20 mouse cellular contexts compared by ENCODE assay signal in genomic region chr11:84767898-84768297, GRCm38 (mm10). TPM values are rescaled to one million over a fixed set of nuclear protein-coding genes. Genes with fewer than 3 reads are reported as not detected.
A peak's percentile ranks its signal among the peaks of the same experiment; 100 is the strongest.
DNase-seq lines count a peak whose midpoint lies in the region; ATAC-seq and TF ChIP-seq lines count a peak whose summit lies in the region.
"Had no signal": no experiment of that assay in that cellular context is flagged by ENCODE, and none has a peak within 500 bp of the region (broad histone marks: within the 10 kb centered on the region; RNA-seq: fewer than 3 reads in every experiment).

No protein-coding gene starts in this region.

- no peak for TF ChIP-seq CTCF in hindbrain, postnatal 0 days (IDR thresholded peaks at IDR 0.05; ENCODE audit: low read depth)

- no peaks in the 10 kb centered on the region for H3K36me3 ChIP-seq in hindbrain, embryonic 10.5 days
- H3K36me3 ChIP-seq in hindbrain, postnatal 0 days (ENCODE audit: insufficient read depth, low read length) = no peaks in the 10 kb centered on the region
- H3K36me3 ChIP-seq in neural tube, embryonic 14.5 days (ENCODE audit: control insufficient read depth, insufficient read depth, low read length) = no peaks in the 10 kb centered on the region
- H3K36me3 ChIP-seq: heart, embryonic 15.5 days; intestine, embryonic 15.5 days; limb, embryonic 10.5 days; midbrain, embryonic 13.5 days had no signal

- H3K4me3 ChIP-seq in hindbrain, embryonic 10.5 days = no peak overlapping the region
- H3K4me3 ChIP-seq in hindbrain, postnatal 0 days (ENCODE audit: low read length) = no peak overlapping the region
- no peak overlapping the region for H3K4me3 ChIP-seq in neural tube, embryonic 14.5 days (ENCODE audit: low read depth, low read length)
- H3K4me3 ChIP-seq: heart, embryonic 15.5 days; intestine, embryonic 15.5 days; limb, embryonic 10.5 days; midbrain, embryonic 13.5 days; myocyte had no signal

- peaks cover 71% of the 10 kb centered on the region for H3K4me1 ChIP-seq in hindbrain, embryonic 10.5 days (replicated peaks)
- H3K4me1 ChIP-seq in hindbrain, postnatal 0 days (ENCODE audit: insufficient read depth, low read length) = peaks cover 15% of the 10 kb centered on the region
- H3K4me1 ChIP-seq in neural tube, embryonic 14.5 days (ENCODE audit: control insufficient read depth, insufficient read depth, low read length) = peaks cover 23% of the 10 kb centered on the region; the same call in 1 of the 2 replicates

- WGBS in hindbrain, embryonic 10.5 days = 75% methylated on average over 6 of the region's 6 CpGs
- 47% methylated on average over 6 of the region's 6 CpGs for WGBS in hindbrain, postnatal 0 days
- WGBS in neural tube, embryonic 14.5 days = 28% methylated on average over 6 of the region's 6 CpGs

- H3K9me3 ChIP-seq in hindbrain, embryonic 10.5 days = no peaks in the 10 kb centered on the region
- H3K9me3 ChIP-seq in hindbrain, postnatal 0 days (ENCODE audit: low read length) = no peaks in the 10 kb centered on the region
- no peaks in the 10 kb centered on the region for H3K9me3 ChIP-seq in neural tube, embryonic 14.5 days (ENCODE audit: control insufficient read depth, low read length)
- H3K9me3 ChIP-seq: heart, embryonic 15.5 days; intestine, embryonic 15.5 days; limb, embryonic 10.5 days; midbrain, embryonic 13.5 days had no signal

- ATAC-seq in hindbrain, postnatal 0 days = no peak
- ATAC-seq in neural tube, embryonic 14.5 days (ENCODE audit: low read depth) = no peak
- no peak for ATAC-seq in granulocyte monocyte progenitor cell, adult 5-6 weeks (replicated peaks; ENCODE audit: poor library complexity, severe bottlenecking)
- ATAC-seq: intestine, embryonic 15.5 days; liver, postnatal 0 days; Patski had no signal

- H3K9ac ChIP-seq in hindbrain, postnatal 0 days (replicated peaks; ENCODE audit: low read length) = no peak overlapping the region
- no peak overlapping the region for H3K9ac ChIP-seq in neural tube, embryonic 14.5 days (replicated peaks; ENCODE audit: low read depth, low read length)
- H3K9ac ChIP-seq: heart, embryonic 15.5 days; intestine, embryonic 15.5 days; liver, postnatal 0 days; midbrain, embryonic 13.5 days had no signal

- DNase-seq in hindbrain, embryonic 10.5 days (ENCODE audit: low spot score) = no peak
- DNase-seq in hindbrain, postnatal 0 days (ENCODE audit: low spot score) = no peak
- DNase-seq in neural tube, embryonic 10.5 days (ENCODE audit: extremely low spot score, low spot score) = no peak
- peak; percentile 14 to 71 for DNase-seq in adrenal gland, postnatal 36 days
- no peak for DNase-seq in layer of hippocampus, postnatal 36 days
- DNase-seq: heart, adult 18-20 months; heart, postnatal 4 days; liver, postnatal 0 days; lung, postnatal 10 days; right cerebral cortex, adult 18-20 months; thymus, postnatal 14 days had no signal

- peaks cover 87% of the 10 kb centered on the region for H3K27me3 ChIP-seq in hindbrain, embryonic 10.5 days (ENCODE audit: insufficient read depth, poor library complexity, severe bottlenecking)
- H3K27me3 ChIP-seq in hindbrain, postnatal 0 days (ENCODE audit: insufficient read depth, low read length) = no peaks in the 10 kb centered on the region
- no peaks in the 10 kb centered on the region for H3K27me3 ChIP-seq in neural tube, embryonic 14.5 days (ENCODE audit: control insufficient read depth, insufficient read depth, low read length)
- H3K27me3 ChIP-seq: Patski had no signal

- H3K4me2 ChIP-seq in hindbrain, postnatal 0 days (ENCODE audit: low read depth, low read length) = no peak overlapping the region
- no peak overlapping the region for H3K4me2 ChIP-seq in neural tube, embryonic 14.5 days (ENCODE audit: low read depth, low read length)
- H3K4me2 ChIP-seq: heart, embryonic 15.5 days; intestine, embryonic 15.5 days; midbrain, embryonic 13.5 days had no signal

- H3K27ac ChIP-seq in hindbrain, embryonic 10.5 days = peak overlapping the region; percentile 59; the same call in 1 of the 2 replicates
- H3K27ac ChIP-seq in hindbrain, postnatal 0 days = no peak overlapping the region
- H3K27ac ChIP-seq in neural tube, embryonic 14.5 days (ENCODE audit: low read depth, low read length) = peak overlapping the region; percentile 44; the same call in 1 of the 2 replicates
- H3K27ac ChIP-seq: heart, embryonic 15.5 days; intestine, embryonic 15.5 days; kidney, postnatal 0 days; limb, embryonic 10.5 days; midbrain, embryonic 13.5 days had no signal

RNA-seq across cellular contexts. Expression of gene Mrm1, which starts 51.4 kb away (rescaled TPM):
- polyA plus RNA-seq in hindbrain, embryonic 10.5 days (2016; fragmentation: Nextera tagmentation; extraction: Ambion mirVana) = 12.2 and 13.9 TPM in 2 replicates
- 15.0 and 23.0 TPM in 2 replicates for total RNA-seq in hindbrain, postnatal 0 days (2014; rRNA removed)
- polyA plus RNA-seq in hindbrain, postnatal 0 days (2015; fragmentation: Nextera tagmentation; extraction: Ambion mirVana) = 17.1 and 20.9 TPM in 2 replicates
- polyA plus RNA-seq in neural tube, embryonic 14.5 days (2014; fragmentation: Nextera tagmentation; extraction: Ambion mirVana) = 13.3 and 13.5 TPM in 2 replicates
- total RNA-seq in adrenal gland, postnatal 36 days (2021) = 10 to 100 TPM; 14.7 to 22.1 TPM
- 10 to 100 TPM in 1 of 2 experiments, 1 to 10 TPM in 1; 7.9 to 13.3 TPM for total RNA-seq in layer of hippocampus, postnatal 36 days (2021)
- total RNA-seq in granulocyte monocyte progenitor cell, adult 5-6 weeks (2014; fragmentation: Nextera tagmentation) = 8.1 and 10.9 TPM in 2 replicates
- total RNA-seq in granulocyte monocyte progenitor cell, adult 5-6 weeks (2017) = 6.8 and 9.2 TPM in 2 replicates

Comparison
In these comparisons a context has a peak if more than half of its experiments do, and no peak if none do; other contexts are left out.
1. DNase-seq: peak in adrenal gland, postnatal 36 days (2 of 2); none in hindbrain, embryonic 10.5 days (single experiment), hindbrain, postnatal 0 days (single experiment), neural tube, embryonic 10.5 days (single experiment) and layer of hippocampus, postnatal 36 days (0 of 2).